Mouse (Mus musculus): ENCODE measurements at regions not wholly inside any gene's neighbourhood (a gene's known extent, or its start where the extent isn't known, plus 50 kb on each side); places are given as distances from the start of the nearest gene placed in this dataset.

- TF ChIP-seq CTCF (IDR thresholded peaks at IDR 0.05; ENCODE audit: low read depth, low read length) (no peak), POLR2A (IDR thresholded peaks at IDR 0.05; ENCODE audit: insufficient read depth, low read length) (no peak)
Measured at GRCm38 (mm10) chr4:127501881-127502280, 143.9 kb upstream of the Gjb5 start.
